Mouse (Mus musculus): ENCODE results near the gene Mtfmt. TPM values are rescaled to one million over a fixed set of nuclear protein-coding genes. Genes with fewer than 3 reads are reported as not detected.

Gene Mtfmt
- polyA plus RNA-seq, 1 experiment = 4.8 TPM

- H3K36me3 ChIP-seq (replicated peaks; ENCODE audit: low read length) = peaks cover 26% of the 10 kb centered on the region
- peaks cover 14% of the 10 kb centered on the region for H3K27me3 ChIP-seq (replicated peaks)
- H3K9me3 ChIP-seq = peaks cover 10% of the 10 kb centered on the region; the same call in 1 of the 2 replicates
- H3K4me1 ChIP-seq = peaks cover 9% of the 10 kb centered on the region
- no peak overlapping the region for H3K4me3 ChIP-seq (replicated peaks)
- TF ChIP-seq FLI1 (IDR thresholded peaks at IDR 0.05; ENCODE audit: low read length) (no peak), GATA1 (IDR thresholded peaks at IDR 0.05; ENCODE audit: borderline replicate concordance, low read length) (no peak)
These were observed 56.8 kb downstream of the Mtfmt start for GRCm38 (mm10) chr9:65492351-65492750.

DNA sequence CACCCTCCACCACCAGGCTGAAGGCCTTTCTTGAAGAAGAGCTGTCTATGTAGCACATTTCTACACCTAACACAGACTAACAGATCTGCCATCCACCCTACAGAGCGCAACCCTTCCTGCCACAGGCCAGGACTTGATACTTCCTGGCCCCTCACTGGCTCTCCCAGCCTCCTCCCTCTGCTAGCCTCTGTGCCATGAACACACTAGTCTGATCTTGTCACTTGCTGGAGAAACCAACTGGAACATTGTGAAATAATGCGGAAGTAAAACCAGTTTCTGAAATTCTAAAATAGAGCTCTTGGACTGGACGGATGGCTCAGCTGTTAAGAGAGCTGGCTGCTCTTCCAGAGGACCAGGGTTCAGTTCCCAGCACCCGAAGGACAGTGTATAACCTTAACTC lies 57.3 kb downstream of the Mtfmt start:
- Histone ChIP-seq H3K27me3 (replicated peaks) (peaks cover 14% of the 10 kb centered on the region), H3K9me3 (peaks cover 10% of the 10 kb centered on the region; the same call in 1 of the 2 replicates), H3K4me3 (replicated peaks) (no peak overlapping the region), H3K36me3 (replicated peaks; ENCODE audit: low read length) (peaks cover 21% of the 10 kb centered on the region), H3K4me1 (peaks cover 9% of the 10 kb centered on the region)
- TF ChIP-seq FLI1 (IDR thresholded peaks at IDR 0.05; ENCODE audit: low read length) = no peak
- TF ChIP-seq GATA1 (IDR thresholded peaks at IDR 0.05; ENCODE audit: borderline replicate concordance, low read length) = no peak

GRCm38 (mm10) chr9:65502146-65502545 lies 66.6 kb downstream of the Mtfmt start:
- peaks cover 37% of the 10 kb centered on the region for H3K27me3 ChIP-seq (replicated peaks)
- no peak overlapping the region for H3K4me3 ChIP-seq (replicated peaks)
- H3K36me3 ChIP-seq (replicated peaks; ENCODE audit: low read length) = peaks cover 60% of the 10 kb centered on the region
- no peaks in the 10 kb centered on the region for H3K9me3 ChIP-seq
- peaks cover 17% of the 10 kb centered on the region for H3K4me1 ChIP-seq
- no peak for TF ChIP-seq FLI1 (IDR thresholded peaks at IDR 0.05; ENCODE audit: low read length)
- TF ChIP-seq GATA1 (IDR thresholded peaks at IDR 0.05; ENCODE audit: borderline replicate concordance, low read length) = no peak

Other genes starting within 250 kb of the Mtfmt start
- 2.6 and 3.6 TPM in 2 replicates for gene Parp16, start 240.4 kb upstream of the Mtfmt start, polyA plus RNA-seq (2012; ENCODE audit: insufficient read depth, low replicate concordance)
- 0.03 TPM in 1 of 2 replicates, not detected in the other for gene Cilp, start 170.6 kb upstream of the Mtfmt start, polyA plus RNA-seq (2012; ENCODE audit: insufficient read depth, low replicate concordance)
- gene Clpx, start 141.5 kb upstream of the Mtfmt start, polyA plus RNA-seq (2012; ENCODE audit: insufficient read depth, low replicate concordance) = 4.8 and 6.1 TPM in 2 replicates
- gene Pdcd7, start 89.7 kb upstream of the Mtfmt start, polyA plus RNA-seq (2012; ENCODE audit: insufficient read depth, low replicate concordance) = 7.3 and 14.5 TPM in 2 replicates
- gene Ubap1l, start 74.7 kb upstream of the Mtfmt start, polyA plus RNA-seq (2012; ENCODE audit: insufficient read depth, low replicate concordance) = 0.28 and 4.7 TPM in 2 replicates
- gene Kbtbd13, start 44.1 kb upstream of the Mtfmt start, polyA plus RNA-seq (2012; ENCODE audit: insufficient read depth, low replicate concordance) = not detected in 2 replicates
- gene Rasl12, start 37.3 kb upstream of the Mtfmt start, polyA plus RNA-seq (2012; ENCODE audit: insufficient read depth, low replicate concordance) = not detected in 2 replicates
- not detected in 2 replicates for gene Slc51b, start 12.8 kb upstream of the Mtfmt start, polyA plus RNA-seq (2012; ENCODE audit: insufficient read depth, low replicate concordance)
- gene Spg21, start 25.2 kb downstream of the Mtfmt start, polyA plus RNA-seq (2012; ENCODE audit: insufficient read depth, low replicate concordance) = 9.2 and 10.3 TPM in 2 replicates
- 2.0 TPM in 1 of 2 replicates, not detected in the other for gene Ankdd1a, start 84.4 kb downstream of the Mtfmt start, polyA plus RNA-seq (2012; ENCODE audit: insufficient read depth, low replicate concordance)
- gene Plekho2, start 144.3 kb downstream of the Mtfmt start, polyA plus RNA-seq (2012; ENCODE audit: insufficient read depth, low replicate concordance) = 198 and 329 TPM in 2 replicates
- gene Pif1, start 151.4 kb downstream of the Mtfmt start, polyA plus RNA-seq (2012; ENCODE audit: insufficient read depth, low replicate concordance) = 3.9 and 6.9 TPM in 2 replicates
- 500 and 536 TPM in 2 replicates for gene Rbpms2, start 193.9 kb downstream of the Mtfmt start, polyA plus RNA-seq (2012; ENCODE audit: insufficient read depth, low replicate concordance)
- gene Oaz2, start 232.2 kb downstream of the Mtfmt start, polyA plus RNA-seq (2012; ENCODE audit: insufficient read depth, low replicate concordance) = 27.7 and 31.8 TPM in 2 replicates